8 mouse cellular contexts compared by ENCODE assay signal in the genomic region with DNA sequence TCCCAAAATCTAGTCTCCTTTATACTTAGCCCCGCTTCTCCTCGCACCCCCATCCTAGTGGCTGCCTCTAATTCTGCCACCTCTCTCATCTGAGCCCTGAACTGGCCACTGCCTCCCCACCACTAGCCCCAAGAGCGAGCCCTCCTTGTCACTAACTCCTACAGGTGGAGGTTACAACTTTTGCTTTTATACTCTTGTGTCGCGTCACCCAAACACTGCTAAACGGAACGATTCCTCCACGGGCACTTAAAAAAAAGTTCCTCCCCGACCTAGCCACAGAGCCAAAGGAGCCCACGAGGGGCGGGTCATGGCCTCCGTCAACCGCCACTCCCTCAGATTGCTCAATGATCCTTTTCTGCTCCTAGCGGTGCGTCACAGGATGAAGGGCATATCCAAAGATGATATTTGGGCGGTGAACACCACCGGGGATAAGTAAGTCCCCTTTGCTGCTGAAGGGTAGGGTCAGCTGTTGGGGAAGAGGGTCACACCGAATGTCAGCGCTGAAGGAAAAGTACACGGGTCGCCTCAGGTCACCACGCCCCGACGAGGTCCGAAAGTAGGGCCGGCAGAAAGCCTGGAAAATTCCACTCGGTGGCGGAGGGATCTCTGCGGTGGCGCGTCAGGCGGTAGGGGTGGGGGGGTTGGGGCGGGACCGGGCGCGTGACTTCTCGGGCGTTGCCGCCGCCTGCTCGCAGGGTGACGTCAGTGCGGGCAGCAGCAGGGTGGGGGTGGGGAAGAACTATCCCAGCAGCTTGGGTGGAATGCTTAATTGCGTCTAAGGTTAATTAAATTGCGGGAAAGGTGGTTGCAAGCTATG. TPM values are rescaled to one million over a fixed set of nuclear protein-coding genes. Genes with fewer than 3 reads are reported as not detected.
DNase-seq lines count a peak whose midpoint lies in the region; ATAC-seq and TF ChIP-seq lines count a peak whose summit lies in the region.

No protein-coding gene starts in this region.

- H3K4me1 ChIP-seq in bone marrow, adult 2 months (ENCODE audit: control insufficient read depth, insufficient read depth, low read length) = peaks cover 7% of the 10 kb centered on the region
- H3K4me1 ChIP-seq in heart, embryonic 14.5 days (ENCODE audit: control insufficient read depth in 2 of 2, insufficient read depth in 2 of 2, low read length in 2 of 2) = peaks cover 71 to 91% of the 10 kb centered on the region in 2 experiments
- peaks cover 97% of the 10 kb centered on the region for H3K4me1 ChIP-seq in liver, embryonic 13.5 days (replicated peaks)
- peaks cover 68% of the 10 kb centered on the region for H3K4me1 ChIP-seq in stomach, embryonic 16.5 days (ENCODE audit: control insufficient read depth, insufficient read depth, low read length)

- no peaks in the 10 kb centered on the region for H3K36me3 ChIP-seq in heart, embryonic 14.5 days (ENCODE audit: control insufficient read depth, insufficient read depth, low read length)
- no peaks in the 10 kb centered on the region for H3K36me3 ChIP-seq in liver, embryonic 13.5 days
- no peaks in the 10 kb centered on the region for H3K36me3 ChIP-seq in stomach, embryonic 16.5 days (ENCODE audit: control insufficient read depth, insufficient read depth, low read length)

- peak; percentile 95 for DNase-seq in B cell, adult 2 months
- peak; percentile 97 for DNase-seq in kidney, postnatal 14 days
- peak; percentile 91 for DNase-seq in liver, embryonic 13.5 days
- DNase-seq in neural tube, embryonic 10.5 days (ENCODE audit: extremely low spot score, low spot score) = peak; percentile 94

- TF ChIP-seq POLR2A in bone marrow, adult 2 months (IDR thresholded peaks at IDR 0.05; ENCODE audit: borderline replicate concordance, control insufficient read depth, low read depth, low read length) = peak; percentile 97

- under 1% methylated on average over 45 of the region's 45 CpGs for WGBS in bone marrow, adult 2 months
- WGBS in heart, embryonic 14.5 days = 5% methylated on average over 45 of the region's 45 CpGs
- 2% methylated on average over 45 of the region's 45 CpGs for WGBS in liver, embryonic 13.5 days (ENCODE audit: insufficient replicate concordance)
- WGBS in stomach, embryonic 16.5 days = 4% methylated on average over 45 of the region's 45 CpGs

- H3K27ac ChIP-seq in bone marrow, adult 2 months (ENCODE audit: control insufficient read depth, insufficient read depth, low read depth, low read length, poor library complexity) = peak overlapping the region; percentile 99
- H3K27ac ChIP-seq in heart, embryonic 14.5 days (replicated peaks in 1 of 2; ENCODE audit: control insufficient read depth in 1 of 2, insufficient read depth in 1 of 2, low read depth in 2 of 2, low read length in 2 of 2) = peak overlapping the region; percentile 95 to 98
- peak overlapping the region; percentile 99 for H3K27ac ChIP-seq in liver, embryonic 13.5 days
- peak overlapping the region; percentile 100 for H3K27ac ChIP-seq in stomach, embryonic 16.5 days (ENCODE audit: low read length)

- peak overlapping the region; percentile 66 for H3K4me2 ChIP-seq in heart, embryonic 14.5 days (ENCODE audit: low read length)
- H3K4me2 ChIP-seq in liver, embryonic 13.5 days = peak overlapping the region; percentile 84
- H3K4me2 ChIP-seq in stomach, embryonic 16.5 days (ENCODE audit: low read depth, low read length) = peak overlapping the region; percentile 80

- H3K9me3 ChIP-seq in heart, embryonic 14.5 days (ENCODE audit: control insufficient read depth, low read length) = no peaks in the 10 kb centered on the region
- no peaks in the 10 kb centered on the region for H3K9me3 ChIP-seq in liver, embryonic 13.5 days (replicated peaks)
- H3K9me3 ChIP-seq in stomach, embryonic 16.5 days (replicated peaks; ENCODE audit: control insufficient read depth, low read length) = no peaks in the 10 kb centered on the region

- peak overlapping the region; percentile 90 for H3K4me3 ChIP-seq in bone marrow, adult 2 months (replicated peaks; ENCODE audit: control insufficient read depth, low read depth, low read length)
- peak overlapping the region; percentile 31 to 44 for H3K4me3 ChIP-seq in heart, embryonic 14.5 days (ENCODE audit: control insufficient read depth in 1 of 2, insufficient read depth in 1 of 2, low read depth in 1 of 2, low read length in 2 of 2)
- peak overlapping the region; percentile 66 for H3K4me3 ChIP-seq in liver, embryonic 13.5 days (replicated peaks)
- H3K4me3 ChIP-seq in stomach, embryonic 16.5 days (replicated peaks; ENCODE audit: low read length) = peak overlapping the region; percentile 51

- TF ChIP-seq CTCF in bone marrow, adult 2 months (IDR thresholded peaks at IDR 0.05; ENCODE audit: control insufficient read depth, insufficient read depth, low read length) = no peak; the same call in 1 of the 2 replicates

- H3K9ac ChIP-seq in heart, embryonic 14.5 days (ENCODE audit: low read length) = peak overlapping the region; percentile 75
- peak overlapping the region; percentile 89 for H3K9ac ChIP-seq in liver, embryonic 13.5 days
- H3K9ac ChIP-seq in stomach, embryonic 16.5 days (ENCODE audit: low read length) = peak overlapping the region; percentile 79

- H3K27me3 ChIP-seq in heart, embryonic 14.5 days (ENCODE audit: control insufficient read depth, insufficient read depth, low read length) = no peaks in the 10 kb centered on the region
- H3K27me3 ChIP-seq in liver, embryonic 13.5 days = no peaks in the 10 kb centered on the region
- no peaks in the 10 kb centered on the region for H3K27me3 ChIP-seq in stomach, embryonic 16.5 days (ENCODE audit: control insufficient read depth, insufficient read depth, low read length)

- ATAC-seq in erythroblast, adult 5-6 weeks (replicated peaks; ENCODE audit: low FRiP score, poor library complexity, severe bottlenecking) = peak; percentile 18
- ATAC-seq in heart, embryonic 14.5 days (ENCODE audit: insufficient number of reproducible peaks, insufficient read depth, low FRiP score, low read depth) = peak; percentile 43
- peak; percentile 32 for ATAC-seq in liver, embryonic 13.5 days (ENCODE audit: low read depth)
- peak; percentile 54 for ATAC-seq in stomach, embryonic 16.5 days (ENCODE audit: insufficient read depth, low FRiP score)

RNA-seq across cellular contexts. Expression of gene Frmd8, which starts 29.5 kb away (rescaled TPM):
- polyA plus RNA-seq in bone marrow, adult 2 months (2011; ENCODE audit: insufficient read depth, insufficient read length, low replicate concordance, missing spikeins) = 14.3 and 18.1 TPM in 2 replicates
- 5.4 and 6.0 TPM in 2 replicates for total RNA-seq in erythroblast, adult 5-6 weeks (2015; ENCODE audit: low replicate concordance)
- total RNA-seq in erythroblast, adult 5-6 weeks (2017; ENCODE audit: low replicate concordance) = 4.2 and 6.8 TPM in 2 replicates
- polyA plus RNA-seq in heart, embryonic 14.5 days (2014; fragmentation: Nextera tagmentation; extraction: Ambion mirVana) = 18.5 and 19.2 TPM in 2 replicates
- polyA plus RNA-seq in liver, embryonic 13.5 days (2015; fragmentation: Nextera tagmentation; extraction: Ambion mirVana) = 13.9 and 15.8 TPM in 2 replicates
- polyA plus RNA-seq in stomach, embryonic 16.5 days (2015; fragmentation: Nextera tagmentation; extraction: Ambion mirVana) = 27.4 and 29.5 TPM in 2 replicates

RNA-seq across cellular contexts. Expression of gene Slc25a45, which starts 32.1 kb away (rescaled TPM):
- 11.6 and 24.6 TPM in 2 replicates for polyA plus RNA-seq in bone marrow, adult 2 months (2011; ENCODE audit: insufficient read depth, insufficient read length, low replicate concordance, missing spikeins)
- 14.0 and 14.6 TPM in 2 replicates for total RNA-seq in erythroblast, adult 5-6 weeks (2015; ENCODE audit: low replicate concordance)
- total RNA-seq in erythroblast, adult 5-6 weeks (2017; ENCODE audit: low replicate concordance) = 10.0 and 11.3 TPM in 2 replicates
- 1.7 and 2.8 TPM in 2 replicates for polyA plus RNA-seq in heart, embryonic 14.5 days (2014; fragmentation: Nextera tagmentation; extraction: Ambion mirVana)
- 5.7 and 6.8 TPM in 2 replicates for polyA plus RNA-seq in liver, embryonic 13.5 days (2015; fragmentation: Nextera tagmentation; extraction: Ambion mirVana)
- polyA plus RNA-seq in stomach, embryonic 16.5 days (2015; fragmentation: Nextera tagmentation; extraction: Ambion mirVana) = 5.1 and 5.5 TPM in 2 replicates

RNA-seq across cellular contexts. Expression of gene Tigd3, which starts 48.4 kb away (rescaled TPM):
- 4.4 and 6.4 TPM in 2 replicates for polyA plus RNA-seq in bone marrow, adult 2 months (2011; ENCODE audit: insufficient read depth, insufficient read length, low replicate concordance, missing spikeins)
- 0.38 and 1.0 TPM in 2 replicates for total RNA-seq in erythroblast, adult 5-6 weeks (2015; ENCODE audit: low replicate concordance)
- 3.1 and 6.1 TPM in 2 replicates for total RNA-seq in erythroblast, adult 5-6 weeks (2017; ENCODE audit: low replicate concordance)
- 1.1 and 1.8 TPM in 2 replicates for polyA plus RNA-seq in heart, embryonic 14.5 days (2014; fragmentation: Nextera tagmentation; extraction: Ambion mirVana)
- 2.5 TPM in 2 replicates for polyA plus RNA-seq in liver, embryonic 13.5 days (2015; fragmentation: Nextera tagmentation; extraction: Ambion mirVana)
- 1.7 and 1.8 TPM in 2 replicates for polyA plus RNA-seq in stomach, embryonic 16.5 days (2015; fragmentation: Nextera tagmentation; extraction: Ambion mirVana)

Comparison
In these comparisons a context has a peak if more than half of its experiments do, and no peak if none do; other contexts are left out.
1. Peak in every context shown above with its lines: DNase-seq, ATAC-seq, H3K4me3 ChIP-seq and H3K27ac ChIP-seq.
2. H3K4me3 ChIP-seq: peak in every context shown above with its lines; median percentile 90 in bone marrow, adult 2 months; 66 in liver, embryonic 13.5 days; 51 in stomach, embryonic 16.5 days; 38 in heart, embryonic 14.5 days.